Comparison of ENCODE assay signal across 15 mouse cellular contexts in genomic region chr5:97184512-97184911, GRCm38 (mm10).
"Had no signal": no experiment of that assay in that cellular context is flagged by ENCODE, and none has a peak within 500 bp of the region (broad histone marks: within the 10 kb centered on the region; RNA-seq: fewer than 3 reads in every experiment).

No protein-coding gene starts in this region.

- DNase-seq: cerebellum, adult 8-10 months; cerebellum, adult 9-10 months; cerebellum, postnatal 14 days; cerebellum, postnatal 25 days; cerebellum, postnatal 36 days; embryo, embryonic 11 days; forebrain, postnatal 0 days; gastrocnemius, adult 2 months; gastrocnemius, postnatal 10 days; gastrocnemius, postnatal 14 days; gastrocnemius, postnatal 25 days; gastrocnemius, postnatal 36 days; heart, adult 11 months; heart, adult 18-20 months; heart, adult 2 months had no signal
